Mouse (Mus musculus): ENCODE measurements at regions not wholly inside any gene's neighbourhood (a gene's known extent, or its start where the extent isn't known, plus 50 kb on each side); places are given as distances from the start of the nearest gene placed in this dataset.

DNA sequence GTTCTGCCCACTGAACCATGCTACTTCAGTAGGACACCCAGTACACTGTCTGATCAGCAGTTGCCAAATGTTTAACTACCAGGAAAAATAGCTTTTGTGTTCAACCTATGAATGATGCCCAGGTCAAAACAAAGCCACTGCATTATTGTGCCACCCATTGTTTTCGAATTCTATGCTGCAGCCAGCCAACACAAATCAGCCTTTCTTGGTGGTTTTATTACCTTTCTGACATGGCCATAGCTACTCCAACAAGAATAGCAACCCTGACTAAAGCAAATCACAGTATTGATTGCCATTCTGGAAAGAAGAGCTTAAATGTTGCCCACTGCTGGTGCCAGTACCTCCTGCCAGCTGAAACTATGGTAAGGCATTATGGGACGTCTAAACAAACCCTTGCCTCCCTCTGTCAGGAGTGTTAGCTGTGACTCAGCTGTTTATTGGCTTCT lies 225.7 kb downstream of the Basp1 start:
- no peak for DNase-seq
- H3K9me3 ChIP-seq (ENCODE audit: control insufficient read depth, low read length), result no peaks in the 10 kb centered on the region
- 57% methylated on average over 2 of the region's 2 CpGs for WGBS

GRCm38 (mm10) chr15:25172755-25173154 lies 240.8 kb downstream of the Basp1 start:
- H3K4me3 ChIP-seq (replicated peaks; ENCODE audit: low read depth, low read length), result no peak overlapping the region
- no peaks in the 10 kb centered on the region for H3K36me3 ChIP-seq (ENCODE audit: control insufficient read depth, insufficient read depth, low read length)
- no peak for ATAC-seq (ENCODE audit: low FRiP score, low TSS enrichment)
- H3K9ac ChIP-seq (replicated peaks; ENCODE audit: low read length), result no peak overlapping the region
- DNase-seq, result no peak
- no peaks in the 10 kb centered on the region for H3K4me1 ChIP-seq (ENCODE audit: control insufficient read depth, insufficient read depth, low read length)
- WGBS, result 93% methylated on average over 6 of the region's 6 CpGs
- no peaks in the 10 kb centered on the region for H3K27me3 ChIP-seq (ENCODE audit: control insufficient read depth, insufficient read depth, low read length)
- no peak overlapping the region for H3K4me2 ChIP-seq (ENCODE audit: low read length)
- no peak overlapping the region for H3K27ac ChIP-seq (replicated peaks; ENCODE audit: low read depth, low read length)
- no peaks in the 10 kb centered on the region for H3K9me3 ChIP-seq (ENCODE audit: control insufficient read depth, low read length)

More for the DNA sequence above, 225.7 kb downstream of the Basp1 start:
- Histone ChIP-seq H3K27me3 (ENCODE audit: control insufficient read depth, insufficient read depth, low read length) (no peaks in the 10 kb centered on the region), H3K4me2 (ENCODE audit: low read length) (no peak overlapping the region), H3K9ac (replicated peaks; ENCODE audit: low read length) (no peak overlapping the region), H3K27ac (replicated peaks; ENCODE audit: low read depth, low read length) (no peak overlapping the region), H3K4me3 (replicated peaks; ENCODE audit: low read depth, low read length) (no peak overlapping the region), H3K36me3 (ENCODE audit: control insufficient read depth, insufficient read depth, low read length) (no peaks in the 10 kb centered on the region), H3K4me1 (ENCODE audit: control insufficient read depth, insufficient read depth, low read length) (no peaks in the 10 kb centered on the region)
- no peak for ATAC-seq (ENCODE audit: low FRiP score, low TSS enrichment)

- Histone ChIP-seq H3K9me3 (ENCODE audit: control insufficient read depth, low read length) (no peaks in the 10 kb centered on the region), H3K9ac (replicated peaks; ENCODE audit: low read length) (no peak overlapping the region), H3K4me2 (ENCODE audit: low read length) (no peak overlapping the region), H3K27me3 (ENCODE audit: control insufficient read depth, insufficient read depth, low read length) (no peaks in the 10 kb centered on the region), H3K36me3 (ENCODE audit: control insufficient read depth, insufficient read depth, low read length) (no peaks in the 10 kb centered on the region), H3K4me1 (ENCODE audit: control insufficient read depth, insufficient read depth, low read length) (no peaks in the 10 kb centered on the region), H3K4me3 (replicated peaks; ENCODE audit: low read depth, low read length) (no peak overlapping the region), H3K27ac (replicated peaks; ENCODE audit: low read depth, low read length) (no peak overlapping the region)
- WGBS, result 95% methylated on average over 1 of the region's 1 CpGs
- ATAC-seq (ENCODE audit: low FRiP score, low TSS enrichment), result no peak
- DNase-seq, result no peak
Observed at GRCm38 (mm10) chr15:25146371-25146770, 267.2 kb downstream of the Basp1 start.

DNA sequence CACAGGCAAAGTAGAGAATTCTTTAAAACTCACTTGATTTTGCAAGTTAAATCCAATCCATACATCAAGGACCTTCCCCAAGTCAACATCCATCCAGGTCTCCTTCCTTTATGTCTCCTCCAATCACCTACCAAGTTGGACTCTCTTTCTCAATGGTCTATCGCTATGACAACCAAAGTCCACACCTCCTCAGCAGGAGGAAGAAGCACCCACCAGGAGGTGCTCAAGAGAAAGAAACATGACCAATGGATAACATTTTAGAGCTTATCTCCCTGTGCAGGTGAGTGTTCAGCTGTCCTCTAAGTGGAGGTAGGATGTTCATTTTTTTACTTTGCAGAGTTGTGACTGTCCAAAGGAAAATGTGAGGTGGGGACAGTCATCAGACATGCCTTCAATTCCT lies 269.3 kb downstream of the Basp1 start:
- Histone ChIP-seq H3K27ac (replicated peaks; ENCODE audit: low read depth, low read length) (no peak overlapping the region), H3K27me3 (ENCODE audit: control insufficient read depth, insufficient read depth, low read length) (no peaks in the 10 kb centered on the region), H3K9ac (replicated peaks; ENCODE audit: low read length) (no peak overlapping the region), H3K4me2 (ENCODE audit: low read length) (no peak overlapping the region), H3K9me3 (ENCODE audit: control insufficient read depth, low read length) (no peaks in the 10 kb centered on the region), H3K4me1 (ENCODE audit: control insufficient read depth, insufficient read depth, low read length) (no peaks in the 10 kb centered on the region), H3K36me3 (ENCODE audit: control insufficient read depth, insufficient read depth, low read length) (no peaks in the 10 kb centered on the region), H3K4me3 (replicated peaks; ENCODE audit: low read depth, low read length) (no peak overlapping the region)
- no peak for ATAC-seq (ENCODE audit: low FRiP score, low TSS enrichment)
- WGBS, result 85% methylated on average over 1 of the region's 1 CpGs
- no peak for DNase-seq

- no peak overlapping the region for H3K27ac ChIP-seq (replicated peaks; ENCODE audit: low read depth, low read length)
- ATAC-seq (ENCODE audit: low FRiP score, low TSS enrichment) (no peak; the same call in 1 of the 2 replicates), DNase-seq (peak; percentile 66)
- H3K27me3 ChIP-seq (ENCODE audit: control insufficient read depth, insufficient read depth, low read length), result no peaks in the 10 kb centered on the region
- H3K9me3 ChIP-seq (ENCODE audit: control insufficient read depth, low read length), result no peaks in the 10 kb centered on the region
- no peaks in the 10 kb centered on the region for H3K36me3 ChIP-seq (ENCODE audit: control insufficient read depth, insufficient read depth, low read length)
- no peak overlapping the region for H3K9ac ChIP-seq (replicated peaks; ENCODE audit: low read length)
- H3K4me1 ChIP-seq (ENCODE audit: control insufficient read depth, insufficient read depth, low read length), result peaks cover 6% of the 10 kb centered on the region; the same call in 1 of the 2 replicates
- 64% methylated on average over 9 of the region's 9 CpGs for WGBS
- H3K4me2 ChIP-seq (ENCODE audit: low read length), result no peak overlapping the region
- H3K4me3 ChIP-seq (replicated peaks; ENCODE audit: low read depth, low read length), result no peak overlapping the region
Observed at GRCm38 (mm10) chr15:25140389-25141181, 273.0 kb downstream of the Basp1 start.

DNA sequence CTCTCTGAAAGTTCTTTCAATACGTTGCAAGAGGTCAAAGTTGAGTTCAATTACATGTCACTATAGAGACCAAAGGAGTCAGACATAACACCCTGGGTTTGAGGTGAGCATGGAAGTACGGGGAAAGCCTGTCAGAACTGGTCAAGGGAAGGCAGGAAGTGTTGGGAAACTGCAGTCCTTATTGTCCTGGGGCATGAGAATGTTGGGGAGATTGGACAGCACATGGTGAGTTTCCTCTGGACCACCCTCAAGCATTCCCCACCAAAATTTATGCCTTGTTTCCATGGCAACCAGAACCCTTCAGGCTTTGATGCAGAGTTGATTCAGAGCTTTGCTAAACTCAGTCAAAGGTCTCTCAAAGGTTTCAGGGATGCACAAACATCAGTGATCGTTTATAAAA lies 276.5 kb downstream of the Basp1 start:
- Histone ChIP-seq H3K4me1 (ENCODE audit: control insufficient read depth, insufficient read depth, low read length) (peaks cover 6% of the 10 kb centered on the region; the same call in 1 of the 2 replicates), H3K4me3 (replicated peaks; ENCODE audit: low read depth, low read length) (no peak overlapping the region), H3K9me3 (ENCODE audit: control insufficient read depth, low read length) (no peaks in the 10 kb centered on the region), H3K27me3 (ENCODE audit: control insufficient read depth, insufficient read depth, low read length) (no peaks in the 10 kb centered on the region), H3K4me2 (ENCODE audit: low read length) (no peak overlapping the region), H3K36me3 (ENCODE audit: control insufficient read depth, insufficient read depth, low read length) (no peaks in the 10 kb centered on the region), H3K27ac (replicated peaks; ENCODE audit: low read depth, low read length) (no peak overlapping the region), H3K9ac (replicated peaks; ENCODE audit: low read length) (no peak overlapping the region)
- peak; percentile 72 for DNase-seq
- 11% methylated on average over 3 of the region's 3 CpGs for WGBS
- ATAC-seq (ENCODE audit: low FRiP score, low TSS enrichment), result peak; percentile 50; the same call in 1 of the 2 replicates

- Histone ChIP-seq H3K4me3 (replicated peaks; ENCODE audit: low read depth, low read length) (no peak overlapping the region), H3K9ac (replicated peaks; ENCODE audit: low read length) (no peak overlapping the region), H3K4me2 (ENCODE audit: low read length) (no peak overlapping the region), H3K4me1 (ENCODE audit: control insufficient read depth, insufficient read depth, low read length) (peaks cover 6% of the 10 kb centered on the region; the same call in 1 of the 2 replicates), H3K9me3 (ENCODE audit: control insufficient read depth, low read length) (no peaks in the 10 kb centered on the region), H3K27ac (replicated peaks; ENCODE audit: low read depth, low read length) (no peak overlapping the region), H3K27me3 (ENCODE audit: control insufficient read depth, insufficient read depth, low read length) (no peaks in the 10 kb centered on the region), H3K36me3 (ENCODE audit: control insufficient read depth, insufficient read depth, low read length) (no peaks in the 10 kb centered on the region)
- ATAC-seq (ENCODE audit: low FRiP score, low TSS enrichment), result no peak
- no peak for DNase-seq
- 89% methylated on average over 19 of the region's 19 CpGs for WGBS
Observed at GRCm38 (mm10) chr15:25135471-25136262, 277.9 kb downstream of the Basp1 start.

GRCm38 (mm10) chr15:25130096-25130495 lies 283.5 kb downstream of the Basp1 start:
- Histone ChIP-seq H3K9ac (replicated peaks; ENCODE audit: low read length) (no peak overlapping the region), H3K4me2 (ENCODE audit: low read length) (no peak overlapping the region), H3K27ac (replicated peaks; ENCODE audit: low read depth, low read length) (no peak overlapping the region), H3K9me3 (ENCODE audit: control insufficient read depth, low read length) (no peaks in the 10 kb centered on the region), H3K27me3 (ENCODE audit: control insufficient read depth, insufficient read depth, low read length) (no peaks in the 10 kb centered on the region), H3K36me3 (ENCODE audit: control insufficient read depth, insufficient read depth, low read length) (no peaks in the 10 kb centered on the region), H3K4me1 (ENCODE audit: control insufficient read depth, insufficient read depth, low read length) (no peaks in the 10 kb centered on the region), H3K4me3 (replicated peaks; ENCODE audit: low read depth, low read length) (no peak overlapping the region)
- 41% methylated on average over 6 of the region's 6 CpGs for WGBS
- DNase-seq (no peak), ATAC-seq (ENCODE audit: low FRiP score, low TSS enrichment) (no peak)
